8 mouse cellular contexts compared by ENCODE assay signal in the genomic region with DNA sequence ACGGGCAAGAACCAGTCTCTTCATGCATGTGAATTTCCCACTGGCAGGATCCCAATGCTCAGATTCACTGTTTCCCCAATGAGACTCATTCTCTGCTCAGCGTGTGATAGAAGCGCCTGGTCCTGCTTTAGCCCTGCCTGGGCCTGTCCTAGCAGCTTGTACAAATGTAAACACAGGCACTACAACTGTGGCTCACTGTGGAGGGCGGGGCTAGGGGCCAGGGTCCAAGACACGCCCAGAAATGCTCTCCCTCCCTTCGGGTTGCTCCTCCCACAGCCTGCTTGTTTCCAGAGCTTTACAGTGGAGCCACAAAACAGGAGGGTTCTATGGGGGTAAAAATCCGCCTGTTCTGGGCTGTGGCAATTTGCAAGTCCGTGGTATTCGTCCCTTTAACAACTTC.
DNase-seq lines count a peak whose midpoint lies in the region; ATAC-seq and TF ChIP-seq lines count a peak whose summit lies in the region.
"Had no signal": no experiment of that assay in that cellular context is flagged by ENCODE, and none has a peak within 500 bp of the region (broad histone marks: within the 10 kb centered on the region; RNA-seq: fewer than 3 reads in every experiment).

No protein-coding gene starts in this region.

- no peaks in the 10 kb centered on the region for H3K9me3 ChIP-seq in liver, embryonic 12.5 days (replicated peaks)

- H3K27me3 ChIP-seq in liver, embryonic 12.5 days (replicated peaks) = no peaks in the 10 kb centered on the region

- H3K4me3 ChIP-seq in gastrocnemius, adult 2 months = no peak overlapping the region
- H3K4me3 ChIP-seq in liver, embryonic 12.5 days = no peak overlapping the region
- H3K4me3 ChIP-seq: layer of hippocampus, adult 2 months had no signal

- H3K9ac ChIP-seq in liver, embryonic 12.5 days = no peak overlapping the region

- 22% methylated on average over 9 of the region's 9 CpGs for WGBS in liver, embryonic 12.5 days (ENCODE audit: insufficient replicate concordance)

- ATAC-seq in liver, embryonic 12.5 days = peak; percentile 92

- TF ChIP-seq CTCF in gastrocnemius, adult 2 months (IDR thresholded peaks at IDR 0.05) = no peak

- H3K4me1 ChIP-seq in liver, embryonic 12.5 days = peaks cover 38% of the 10 kb centered on the region

- no peak overlapping the region; the same call in 1 of the 2 replicates for H3K4me2 ChIP-seq in liver, embryonic 12.5 days

- intact Hi-C loops in gastrocnemius, adult 2 months (cut with DNase I) = no loop called here

- DNase-seq in WW6 (ENCODE audit: low read depth, low spot score) = peak; percentile 59
- peak; percentile 38 for DNase-seq in cerebellum, adult 8-10 months
- DNase-seq in gastrocnemius, adult 2 months = peak; percentile 50
- DNase-seq in hindlimb bud, embryonic 11.5 days (ENCODE audit: extremely low spot score, low read depth, low spot score) = peak; percentile 14
- DNase-seq in neural tube, embryonic 10.5 days (ENCODE audit: extremely low spot score, low spot score) = peak; percentile 45
- peak; percentile 24 for DNase-seq in urinary bladder, postnatal 10 days (ENCODE audit: low spot score)

- no peaks in the 10 kb centered on the region for H3K36me3 ChIP-seq in liver, embryonic 12.5 days

- no peak overlapping the region for H3K27ac ChIP-seq in gastrocnemius, adult 2 months
- no peak overlapping the region for H3K27ac ChIP-seq in liver, embryonic 12.5 days
- H3K27ac ChIP-seq: layer of hippocampus, adult 2 months had no signal
